Mouse (Mus musculus) urinary bladder, postnatal 25 days (tissue): ENCODE results near the gene Rbm6.

ENCODE experiments used
- DNase-seq: peaks from one replicate; pipeline ENCODE4 v3.0.0; 2022; ENCODE audit warnings: low spot score

The Rbm6 gene

GRCm38 (mm10) chr9:107748063-107748462 is 125.0 kb downstream of the Rbm6 start:
- DNase-seq: no peak

DNA sequence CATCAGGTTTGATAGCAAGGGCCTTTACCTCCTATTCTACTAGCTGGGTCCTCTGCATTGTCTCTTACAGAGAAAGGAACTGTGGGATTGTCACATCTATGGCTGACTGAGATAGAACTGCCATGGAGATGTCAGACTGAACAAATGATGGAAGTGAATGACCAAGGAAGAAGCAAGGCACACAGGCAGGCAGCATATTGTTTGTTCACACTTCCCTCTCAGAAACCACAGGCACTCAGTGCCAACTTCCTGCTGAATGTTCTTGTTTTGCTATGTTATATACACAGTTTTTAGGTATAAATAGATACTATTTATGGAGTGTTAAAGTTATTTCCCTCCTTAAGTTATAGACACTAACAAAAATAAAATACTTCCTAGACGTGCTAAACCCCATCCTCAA is 125.7 kb downstream of the Rbm6 start:
- DNase-seq: no peak

GRCm38 (mm10) chr9:107746679-107747078 is 126.4 kb downstream of the Rbm6 start:
- DNase-seq: no peak

- no peak for DNase-seq
Observed at GRCm38 (mm10) chr9:107744061-107744460, 129.0 kb downstream of the Rbm6 start.

- no peak for DNase-seq
Observed at GRCm38 (mm10) chr9:107738841-107739202, 134.2 kb downstream of the Rbm6 start.

DNA sequence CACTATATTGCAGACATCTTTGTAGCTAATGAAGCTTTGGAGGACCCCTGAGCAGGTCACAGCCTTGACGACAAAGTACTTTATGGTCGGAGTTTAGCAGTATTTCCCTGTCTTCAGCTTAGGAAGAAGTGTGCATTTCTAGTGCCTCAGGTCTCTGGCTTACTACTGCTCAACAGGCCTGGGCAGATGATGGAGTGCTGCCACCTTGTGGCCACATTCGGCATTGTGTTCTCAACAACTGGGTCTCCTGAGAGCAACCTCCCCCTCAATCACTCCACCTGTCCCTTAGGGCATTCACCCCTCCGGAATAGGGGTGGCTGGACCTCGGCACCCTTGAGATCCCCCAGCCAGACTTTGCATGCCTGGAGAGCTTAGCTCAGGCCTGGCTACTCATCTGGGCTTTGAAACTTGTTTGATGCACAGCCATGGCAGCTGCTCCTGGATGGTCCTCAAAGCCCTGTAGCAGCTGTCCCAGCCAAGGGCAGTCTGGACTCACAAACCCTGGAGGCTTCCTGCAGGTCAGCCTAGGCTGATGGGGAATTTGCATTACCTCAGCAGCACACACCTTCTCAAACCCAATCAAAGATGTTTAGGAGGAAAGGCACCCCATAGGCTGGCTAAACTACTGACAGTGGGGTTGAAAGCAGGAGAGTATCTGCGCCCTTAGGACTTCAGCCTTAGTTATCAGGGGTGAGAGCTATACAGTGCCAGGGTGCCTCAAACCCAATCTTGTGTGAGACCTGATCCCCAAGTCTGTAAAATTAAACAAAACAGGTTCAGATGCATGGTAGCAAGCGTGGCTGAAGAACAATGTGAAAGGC is 134.8 kb downstream of the Rbm6 start:
- DNase-seq: peak; percentile 85

- no peak for DNase-seq
Observed at GRCm38 (mm10) chr9:107736185-107736485, 136.9 kb downstream of the Rbm6 start.

DNA sequence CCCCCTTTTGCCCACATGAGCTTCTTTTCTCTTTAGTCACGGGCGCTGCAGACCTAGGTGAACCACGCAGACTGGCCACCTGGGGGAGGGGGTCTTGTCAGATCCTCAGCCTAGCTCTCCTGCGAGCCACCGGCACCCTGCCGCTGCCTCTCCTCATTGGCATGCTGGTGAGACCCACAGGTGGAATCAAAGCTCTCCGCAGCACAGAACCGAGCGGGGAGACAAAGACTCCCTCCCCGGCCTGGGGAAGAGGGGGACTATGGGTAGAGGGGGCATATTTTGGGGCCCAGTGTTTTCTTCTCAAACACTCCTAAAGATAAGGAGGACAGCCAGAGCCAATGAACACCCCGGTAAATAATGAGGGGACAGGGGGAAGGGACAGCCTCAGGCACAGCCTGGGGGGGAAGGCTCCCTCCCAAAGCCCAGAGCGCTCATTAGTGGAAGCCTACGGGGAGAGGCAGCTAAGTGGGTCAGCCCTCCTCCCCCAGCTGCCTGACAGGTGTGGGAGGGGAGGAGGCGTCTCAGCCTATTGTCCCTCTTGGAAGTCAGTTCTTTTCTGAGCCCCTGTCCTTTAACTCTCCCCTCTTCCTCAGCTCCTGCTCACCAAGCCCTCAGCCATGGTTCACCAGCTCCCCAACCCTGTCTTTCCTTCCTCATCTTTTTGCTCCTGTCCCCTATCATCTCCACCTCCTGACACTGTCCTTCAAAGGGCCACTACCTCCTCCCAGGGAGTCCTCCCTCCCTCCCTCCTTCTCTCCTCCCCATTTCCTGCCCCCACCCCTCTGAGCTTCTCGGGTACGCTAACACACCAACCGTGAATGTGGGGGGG is 137.5 kb downstream of the Rbm6 start:
- no peak for DNase-seq

DNA sequence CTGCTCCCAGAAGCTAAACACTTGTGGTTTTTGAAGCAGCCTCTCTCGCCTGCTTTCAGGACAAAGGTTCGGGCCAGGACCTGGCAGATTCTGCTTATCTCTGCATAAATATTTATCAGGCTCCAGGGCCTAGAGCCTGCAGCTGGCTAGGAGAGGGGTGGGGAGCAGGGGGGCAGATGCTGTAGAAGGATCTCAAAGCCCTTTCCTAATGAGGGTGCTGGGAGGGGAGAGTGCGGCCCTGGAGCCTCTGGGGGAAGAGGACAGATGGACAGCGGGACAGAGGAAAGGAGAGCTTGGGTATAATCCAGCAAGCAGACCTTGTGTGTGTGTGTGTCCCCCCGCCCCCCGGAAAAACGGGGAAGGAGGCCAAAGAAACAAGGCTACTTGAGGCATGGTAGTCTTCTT is 138.5 kb downstream of the Rbm6 start:
- DNase-seq: no peak

DNA sequence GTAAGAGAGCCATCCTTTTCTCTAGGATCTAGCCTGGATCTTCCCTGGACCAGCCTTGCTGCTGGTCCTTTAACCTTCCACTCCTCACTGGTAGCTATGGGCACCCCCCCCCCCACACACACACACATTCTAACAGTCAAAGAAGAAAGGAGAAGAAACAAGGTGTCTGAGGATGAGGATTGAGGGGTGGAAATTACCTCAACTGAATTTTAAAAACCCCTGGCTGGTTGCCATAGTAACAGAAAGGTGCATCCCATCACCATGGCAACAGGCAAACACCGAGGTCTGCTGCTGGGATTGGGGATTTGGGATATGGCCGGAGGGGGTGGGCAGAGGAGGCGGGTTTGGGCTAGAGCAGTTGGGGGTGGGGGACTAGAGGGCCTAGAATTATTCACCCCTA is 143.3 kb downstream of the Rbm6 start:
- no peak for DNase-seq

GRCm38 (mm10) chr9:107728919-107729670 is 143.9 kb downstream of the Rbm6 start:
- DNase-seq: no peak

GRCm38 (mm10) chr9:107727041-107727440 is 146.0 kb downstream of the Rbm6 start:
- no peak for DNase-seq

DNA sequence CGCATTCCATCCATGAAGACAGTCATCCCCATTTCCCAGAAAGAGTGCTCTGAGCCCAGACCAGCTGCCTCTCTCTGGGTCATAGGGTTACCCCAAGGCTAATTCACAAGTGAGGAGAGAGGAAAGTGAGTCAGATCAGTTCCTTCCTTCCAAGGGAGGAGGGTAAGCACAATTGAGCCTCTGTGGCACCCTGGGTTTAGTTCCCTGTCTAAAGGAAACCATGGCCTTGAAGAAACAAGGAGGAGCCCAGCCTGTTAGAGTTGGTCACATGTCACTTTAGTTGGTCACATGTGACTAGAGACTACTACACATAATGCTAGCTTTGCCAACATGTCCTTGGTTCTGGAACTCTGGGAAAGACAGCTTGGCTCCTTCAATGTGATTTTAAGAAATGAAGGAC is 148.2 kb downstream of the Rbm6 start:
- DNase-seq: no peak

- no peak for DNase-seq
Observed at GRCm38 (mm10) chr9:107723794-107724531, 149.1 kb downstream of the Rbm6 start.
